Mouse (Mus musculus) ES-Bruce4 (cell line): ENCODE results near the gene Il1rl2. TPM values are rescaled to one million over a fixed set of nuclear protein-coding genes. Genes with fewer than 3 reads are reported as not detected.

Source experiments
- H3K27ac ChIP-seq: 2 replicates; pipeline ENCODE4 v1.5.1; 2012; ENCODE audit warnings: low read length, inconsistent platforms; ENCODE audit not compliant: insufficient read depth
- H3K27me3 ChIP-seq: 2 replicates; pipeline ENCODE4 v1.6.1; 2012; ENCODE audit warnings: mild to moderate bottlenecking, low read length, inconsistent platforms; ENCODE audit not compliant: control insufficient read depth, poor library complexity, insufficient read depth, severe bottlenecking
- H3K36me3 ChIP-seq: 2 replicates; pipeline ENCODE4 v1.6.1; 2012; ENCODE audit warnings: inconsistent platforms, mild to moderate bottlenecking, low read length, moderate library complexity; ENCODE audit not compliant: control insufficient read depth, poor library complexity, insufficient read depth, severe bottlenecking
- H3K4me1 ChIP-seq: one replicate; pipeline ENCODE4 v1.8.1; 2011; ENCODE audit warnings: low read length; ENCODE audit not compliant: control insufficient read depth, insufficient read depth
- H3K4me3 ChIP-seq: 2 replicates; pipeline ENCODE4 v1.5.1; 2011; ENCODE audit warnings: low read depth, mild to moderate bottlenecking, low read length
- H3K9ac ChIP-seq: 2 replicates; pipeline ENCODE4 v1.6.1; 2012; ENCODE audit warnings: low read depth, mild to moderate bottlenecking, inconsistent platforms; ENCODE audit not compliant: poor library complexity, severe bottlenecking
- H3K9me3 ChIP-seq: replicated peaks from 2 replicates; pipeline ENCODE4 v1.6.1; 2012; ENCODE audit warnings: mild to moderate bottlenecking, low read length, inconsistent platforms; ENCODE audit not compliant: control insufficient read depth, poor library complexity, insufficient read depth, severe bottlenecking
- CTCF ChIP-seq: IDR thresholded peaks from one replicate; pipeline ENCODE4 v1.8.1; 2011; ENCODE audit warnings: low read depth, low read length
- EP300 ChIP-seq: IDR thresholded peaks from 2 replicates; pipeline ENCODE4 v1.6.1; 2011; ENCODE audit warnings: low read depth, low read length; ENCODE audit not compliant: insufficient read depth
- POLR2A ChIP-seq: IDR thresholded peaks from one replicate; pipeline ENCODE4 v1.8.1; 2011; ENCODE audit warnings: low read length; ENCODE audit not compliant: insufficient read depth
- polyA plus RNA-seq: library from polyadenylated mRNA; stranded (reverse); fragments of >200 nt; gene quantifications from 2 replicates; pipeline ENCODE4 v1.2.4, GENCODE M21; 2011; ENCODE audit warnings: low read depth; ENCODE audit not compliant: missing spikeins, insufficient read depth, insufficient read length

Gene Il1rl2
- 0.30 and 0.46 TPM in 2 replicates for polyA plus RNA-seq

DNA sequence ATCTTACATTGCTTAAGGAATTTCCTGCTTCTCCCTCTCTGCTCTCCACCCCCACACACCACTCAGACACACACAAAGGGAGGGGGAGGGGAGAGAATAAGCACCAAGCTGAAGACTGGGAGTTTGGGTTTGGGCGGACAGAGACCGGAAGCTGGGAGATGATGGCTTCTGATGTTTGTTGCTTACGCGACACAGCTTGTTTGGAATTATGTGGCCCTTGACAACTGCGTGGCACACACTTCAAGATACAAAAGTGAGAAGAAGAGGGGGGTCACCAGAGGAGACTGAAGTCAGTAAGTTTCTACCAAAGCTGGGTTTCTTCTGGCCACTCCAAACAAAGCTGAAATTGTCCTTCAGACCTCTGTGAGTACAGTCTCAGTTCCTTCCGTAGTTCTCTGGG is at the start of gene Il1rl2:
Gene Il1rl2 (plus strand): TSS at position 154 of the 400 bp plus-strand sequence.
- TF ChIP-seq POLR2A (no peak), EP300 (no peak), CTCF (no peak)
- Histone ChIP-seq H3K9ac (no peak within 1 kb of the TSS), H3K9me3 (no peaks in the 10 kb centered on the region), H3K4me1 (no peaks in the 10 kb centered on the region), H3K36me3 (no peaks in the 10 kb centered on the region), H3K27me3 (no peaks in the 10 kb centered on the region), H3K27ac (no peak within 1 kb of the TSS), H3K4me3 (0 out of 2 replicates have a peak within 1 kb of the TSS, but pooled peaks have one; percentile 6)

DNA sequence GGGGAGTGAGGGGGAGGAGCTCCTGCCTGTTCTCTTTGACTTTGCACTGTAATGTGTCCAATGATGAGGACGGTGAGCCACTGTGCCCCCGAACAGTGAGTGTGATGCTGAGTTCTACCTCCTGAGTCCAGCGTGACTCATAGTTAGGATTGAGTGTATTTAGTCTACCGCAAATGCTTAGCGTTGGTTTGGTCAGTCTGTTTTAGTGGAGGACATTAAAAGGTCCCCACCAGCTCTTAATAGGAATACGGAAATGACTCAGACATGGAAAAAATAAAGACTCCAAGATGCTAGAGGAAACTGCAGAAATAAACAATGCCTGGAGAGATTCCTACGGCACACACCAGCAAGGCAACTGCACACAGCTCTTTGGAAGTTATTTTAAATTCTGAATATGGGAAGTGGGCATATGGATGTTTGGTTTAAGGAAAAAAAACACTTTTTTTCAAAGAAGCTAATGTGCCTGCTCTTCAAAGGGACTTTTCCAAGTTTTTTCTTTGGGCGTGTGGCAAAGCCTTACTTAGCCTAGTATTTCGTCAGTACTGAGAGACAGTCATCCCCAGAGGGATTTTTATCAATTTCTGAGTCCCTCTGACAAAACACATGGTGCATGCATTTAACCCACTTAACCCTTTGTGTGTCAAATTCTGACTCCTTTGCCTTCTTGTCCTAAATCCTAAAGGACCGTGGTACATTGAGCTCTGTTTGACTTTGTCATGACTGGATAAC is 49.0 kb upstream of the Il1rl2 start:
- no peaks in the 10 kb centered on the region for H3K27me3 ChIP-seq
- H3K9me3 ChIP-seq = no peaks in the 10 kb centered on the region
- no peak overlapping the region for H3K4me3 ChIP-seq
- no peak overlapping the region for H3K27ac ChIP-seq
- no peaks in the 10 kb centered on the region for H3K36me3 ChIP-seq
- TF ChIP-seq POLR2A (no peak), CTCF (no peak)
- H3K9ac ChIP-seq = no peak overlapping the region
- no peaks in the 10 kb centered on the region for H3K4me1 ChIP-seq

DNA sequence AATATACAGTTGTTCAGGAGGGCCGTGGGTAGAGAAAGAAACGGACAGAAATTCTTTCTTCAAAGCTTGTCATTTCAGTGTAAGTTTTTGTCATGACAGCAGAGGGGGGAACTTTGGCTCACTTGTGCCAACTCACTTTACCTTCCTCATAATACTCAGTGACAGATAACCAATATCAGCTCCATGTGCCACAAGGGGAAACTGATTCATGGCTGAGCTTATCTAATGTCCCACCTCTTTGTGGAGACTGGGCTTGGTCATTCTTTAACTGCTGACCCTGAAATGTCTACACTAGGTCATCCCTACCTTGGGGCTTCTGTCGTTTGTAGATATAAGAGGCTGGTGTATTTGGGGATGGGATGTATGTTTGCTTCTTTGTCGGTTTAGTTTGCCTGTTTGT is 46.5 kb upstream of the Il1rl2 start:
- Histone ChIP-seq H3K27ac (no peak overlapping the region), H3K27me3 (no peaks in the 10 kb centered on the region), H3K9ac (no peak overlapping the region), H3K4me1 (no peaks in the 10 kb centered on the region), H3K4me3 (no peak overlapping the region), H3K36me3 (no peaks in the 10 kb centered on the region), H3K9me3 (no peaks in the 10 kb centered on the region)
- TF ChIP-seq EP300 = no peak
- TF ChIP-seq CTCF = no peak
- TF ChIP-seq POLR2A = no peak

DNA sequence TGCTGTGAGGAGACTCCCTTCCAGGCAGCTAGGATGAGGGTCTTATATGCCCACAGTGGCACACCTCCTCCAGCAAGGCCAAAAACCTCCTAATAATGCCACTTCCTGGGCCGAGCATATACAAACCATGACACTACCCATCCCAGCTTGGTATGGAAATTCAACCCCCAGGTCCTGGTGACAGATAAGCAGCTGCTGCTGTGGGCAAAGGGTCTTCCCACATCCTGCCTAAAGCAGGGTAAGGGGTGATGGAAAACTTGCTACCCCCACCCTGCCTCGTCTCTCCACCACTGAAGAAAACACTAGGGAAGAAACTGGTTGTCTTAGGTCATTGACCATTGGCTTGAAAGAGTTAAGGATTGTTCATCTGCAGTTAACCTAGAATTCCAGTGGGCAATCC is 45.7 kb upstream of the Il1rl2 start:
- no peak overlapping the region for H3K27ac ChIP-seq
- no peaks in the 10 kb centered on the region for H3K4me1 ChIP-seq
- H3K27me3 ChIP-seq = no peaks in the 10 kb centered on the region
- no peaks in the 10 kb centered on the region for H3K9me3 ChIP-seq
- H3K36me3 ChIP-seq = no peaks in the 10 kb centered on the region
- H3K9ac ChIP-seq = no peak overlapping the region
- H3K4me3 ChIP-seq = no peak overlapping the region
- TF ChIP-seq EP300 (no peak), CTCF (no peak), POLR2A (no peak)

DNA sequence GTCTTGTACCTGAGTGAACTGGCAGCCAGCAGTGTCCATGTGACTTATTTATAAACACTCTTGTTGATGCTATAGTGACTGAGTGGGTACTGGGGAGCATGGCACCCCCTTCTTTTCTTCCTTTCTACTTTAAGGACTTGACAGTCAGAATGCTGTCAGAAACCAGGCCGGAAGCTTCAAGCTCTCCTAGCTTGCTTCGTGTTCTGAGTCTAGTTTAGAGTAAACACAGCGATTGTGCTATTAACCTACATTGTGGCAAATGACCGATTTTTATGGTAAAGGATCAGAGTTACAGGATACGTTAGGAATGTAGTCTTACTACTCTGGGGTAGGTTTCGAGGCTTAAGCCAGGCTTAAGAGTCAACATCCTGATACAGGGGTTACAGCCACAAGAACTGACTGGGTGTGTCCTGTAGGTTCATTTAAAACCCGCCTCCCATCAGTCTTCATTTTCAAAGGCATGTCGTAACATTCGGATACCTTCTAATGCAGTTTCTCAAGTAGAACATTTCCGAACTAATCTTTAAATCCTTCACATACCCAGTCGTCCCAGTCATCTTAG is 45.1 kb upstream of the Il1rl2 start:
- no peaks in the 10 kb centered on the region for H3K4me1 ChIP-seq
- no peaks in the 10 kb centered on the region for H3K27me3 ChIP-seq
- no peak for TF ChIP-seq EP300
- TF ChIP-seq POLR2A = no peak
- no peak for TF ChIP-seq CTCF

DNA sequence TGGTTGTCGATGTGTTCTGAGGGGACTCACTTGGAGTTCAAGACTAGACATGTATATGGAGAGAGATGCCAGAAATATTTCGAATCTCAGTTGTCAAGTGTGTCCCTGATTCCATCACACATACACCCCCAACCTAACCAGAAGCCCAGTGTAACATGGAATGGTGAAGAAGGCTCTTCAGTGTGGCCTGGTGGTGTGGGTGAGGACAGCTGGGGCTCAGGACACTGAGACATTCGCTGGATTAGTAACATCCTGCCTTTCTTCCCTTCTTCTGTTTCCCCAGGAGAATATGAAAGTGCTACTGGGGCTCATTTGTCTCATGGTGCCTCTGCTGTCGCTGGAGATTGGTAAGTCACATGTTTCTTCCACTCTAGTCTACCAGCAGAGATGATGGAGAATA is 42.5 kb upstream of the Il1rl2 start:
- H3K27me3 ChIP-seq = no peaks in the 10 kb centered on the region
- no peak overlapping the region for H3K4me3 ChIP-seq
- H3K4me1 ChIP-seq = no peaks in the 10 kb centered on the region
- H3K9me3 ChIP-seq = no peaks in the 10 kb centered on the region
- H3K36me3 ChIP-seq = no peaks in the 10 kb centered on the region
- H3K9ac ChIP-seq = no peak overlapping the region
- no peak overlapping the region for H3K27ac ChIP-seq
- TF ChIP-seq POLR2A (no peak), EP300 (no peak), CTCF (no peak)

More for the DNA sequence above, 45.1 kb upstream of the Il1rl2 start:
- H3K4me3 ChIP-seq = no peak overlapping the region
- H3K9ac ChIP-seq = no peak overlapping the region
- no peaks in the 10 kb centered on the region for H3K36me3 ChIP-seq
- H3K27ac ChIP-seq = no peak overlapping the region
- no peaks in the 10 kb centered on the region for H3K9me3 ChIP-seq
